Mouse (Mus musculus): ENCODE results near the gene Gm21915.

- TF ChIP-seq CTCF (IDR thresholded peaks at IDR 0.05; ENCODE audit: borderline replicate concordance, extremely low read depth, insufficient read depth, insufficient read length): no peak
- TF ChIP-seq POLR2A (IDR thresholded peaks at IDR 0.05; ENCODE audit: borderline replicate concordance, extremely low read depth, insufficient read depth, insufficient read length, poor library complexity, severe bottlenecking): no peak
Measured at GRCm38 (mm10) chr9:40717182-40717874, 46.9 kb downstream of the Gm21915 start.

Data from brain, embryonic 14.5 days (tissue).